Mouse (Mus musculus) cerebellum, adult 11 months (tissue): ENCODE results near the gene Slc17a6.
A peak's percentile ranks its signal among the peaks of the same experiment; 100 is the strongest.

Experiments
- DNase-seq: peaks from one replicate; pipeline ENCODE4 v3.0.0; 2022

Gene Slc17a6

DNA sequence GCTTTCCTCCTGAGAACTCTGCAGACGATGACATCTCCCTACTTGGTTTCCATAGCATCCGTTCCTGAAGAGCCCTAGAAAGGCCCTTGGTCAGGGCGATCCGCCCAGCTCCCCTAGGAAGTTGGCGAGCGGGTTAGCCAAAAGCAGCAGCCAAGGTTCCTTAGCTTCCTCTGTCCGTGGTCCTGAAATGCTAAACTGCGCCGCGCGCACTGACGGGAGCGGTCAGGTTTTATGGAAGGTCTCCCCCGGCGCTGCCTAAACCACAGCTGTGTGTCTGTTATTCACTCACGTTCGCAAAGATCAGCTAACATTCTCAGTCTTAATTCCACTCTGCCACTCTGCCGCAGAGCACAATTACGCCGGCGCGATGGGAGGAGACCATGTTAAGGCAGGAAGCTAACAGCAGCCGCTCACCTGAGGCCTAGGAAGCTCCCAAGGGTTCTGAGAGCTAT is at the start of gene Slc17a6:
Gene Slc17a6, plus strand, starts transcription at position 313 of the 452 bp plus-strand sequence.
- DNase-seq = peak; percentile 11

DNA sequence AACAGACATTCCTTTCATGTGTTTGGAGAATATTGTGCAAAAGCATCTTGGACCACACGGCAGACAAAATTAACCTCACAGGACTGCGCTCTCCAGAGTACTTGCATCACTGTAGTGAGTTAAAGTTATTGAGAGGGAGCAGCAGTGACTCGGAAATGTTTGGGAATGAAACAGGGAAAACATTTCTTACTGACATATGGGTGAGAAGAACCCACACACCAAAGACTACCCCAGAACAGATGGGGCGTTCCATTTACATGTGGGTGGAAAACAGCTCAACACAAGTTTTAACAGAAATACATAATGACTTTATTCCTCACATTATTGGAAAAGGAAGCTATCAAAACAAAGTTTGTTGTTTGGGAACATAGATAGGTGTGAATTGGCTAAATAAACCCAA is 21.8 kb upstream of the Slc17a6 start:
- no peak for DNase-seq

- no peak for DNase-seq
These were observed 18.1 kb upstream of the Slc17a6 start for GRCm38 (mm10) chr7:51603741-51604140.

GRCm38 (mm10) chr7:51614404-51614803 is 7.4 kb upstream of the Slc17a6 start:
- no peak for DNase-seq

DNA sequence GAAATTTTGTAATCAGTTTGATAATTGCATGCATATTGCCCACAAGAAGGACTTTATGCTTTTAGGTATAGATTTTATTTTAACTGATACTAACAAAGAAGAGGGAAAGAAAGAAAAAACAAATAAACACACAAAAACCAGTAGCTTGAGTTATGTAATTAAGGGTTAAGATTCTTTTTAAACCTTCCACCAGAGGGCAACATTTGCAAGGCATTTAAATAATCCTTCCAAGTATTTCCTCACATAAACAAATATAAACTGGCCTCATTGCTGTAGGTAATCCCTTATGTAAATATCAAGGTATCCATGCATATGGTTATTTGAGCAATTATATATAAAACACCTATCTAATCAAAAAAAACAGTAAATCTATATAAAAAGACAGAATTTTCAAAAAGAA is 3.9 kb upstream of the Slc17a6 start:
- DNase-seq = no peak

DNA sequence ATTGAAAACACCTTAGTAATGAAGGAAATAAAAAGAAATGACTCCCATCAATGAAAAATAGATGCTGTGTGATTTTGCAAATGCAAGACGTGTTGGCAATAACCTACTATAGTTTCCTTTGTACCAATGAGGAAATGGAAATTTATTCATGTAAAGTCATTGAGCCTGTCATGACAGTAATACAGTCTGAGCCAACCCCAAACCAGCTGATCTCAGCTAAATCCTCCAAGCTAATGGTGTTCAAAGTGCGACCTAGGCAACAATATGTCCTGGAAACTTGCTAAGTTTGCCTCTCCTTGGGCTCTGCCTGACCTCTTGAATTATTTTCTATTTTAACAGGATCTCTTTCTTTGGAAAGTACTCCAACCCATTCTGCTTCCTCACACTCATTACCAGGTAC is 3.4 kb upstream of the Slc17a6 start:
- DNase-seq = no peak

DNA sequence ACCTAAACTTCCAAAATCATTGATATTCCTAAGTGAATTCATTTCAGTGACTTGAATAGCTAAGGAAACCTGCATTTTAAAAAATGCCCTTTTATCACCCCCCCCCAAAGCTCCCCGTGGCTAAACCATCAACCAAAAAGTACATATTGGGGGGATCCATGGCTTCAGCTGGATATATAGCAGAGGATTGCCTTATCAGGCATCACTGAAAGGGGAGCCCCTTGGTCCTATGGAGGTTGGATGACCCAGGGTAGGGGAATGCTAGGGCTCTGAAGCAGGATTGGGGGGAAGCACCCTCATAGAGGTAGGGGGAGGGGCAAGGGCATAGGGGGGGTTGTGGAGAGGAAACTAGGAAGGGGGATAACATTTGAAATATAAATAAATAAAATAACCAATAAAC is 1.8 kb upstream of the Slc17a6 start:
- no peak for DNase-seq

- DNase-seq = no peak
These were observed 390 bp downstream of the Slc17a6 start for GRCm38 (mm10) chr7:51622196-51622595.

DNA sequence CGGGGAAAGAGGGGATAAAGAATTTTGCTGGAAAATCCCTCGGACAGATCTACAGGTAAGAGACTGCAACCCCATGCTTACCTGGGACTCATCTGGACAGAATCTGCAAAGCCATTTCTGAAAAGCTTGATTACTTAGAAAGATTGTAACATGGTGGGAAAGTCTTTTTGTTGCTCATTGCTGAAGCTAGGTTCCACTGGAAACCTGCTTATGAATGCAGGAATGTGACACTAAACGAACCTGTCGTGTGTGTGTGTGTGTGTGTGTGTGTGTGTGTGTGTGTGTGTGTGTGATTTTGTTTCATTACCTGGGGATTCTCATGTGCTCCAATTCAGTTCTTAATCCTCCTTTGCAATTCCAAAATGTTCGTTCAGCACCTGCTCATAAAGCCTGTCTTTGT is 860 bp downstream of the Slc17a6 start:
- DNase-seq = no peak

DNA sequence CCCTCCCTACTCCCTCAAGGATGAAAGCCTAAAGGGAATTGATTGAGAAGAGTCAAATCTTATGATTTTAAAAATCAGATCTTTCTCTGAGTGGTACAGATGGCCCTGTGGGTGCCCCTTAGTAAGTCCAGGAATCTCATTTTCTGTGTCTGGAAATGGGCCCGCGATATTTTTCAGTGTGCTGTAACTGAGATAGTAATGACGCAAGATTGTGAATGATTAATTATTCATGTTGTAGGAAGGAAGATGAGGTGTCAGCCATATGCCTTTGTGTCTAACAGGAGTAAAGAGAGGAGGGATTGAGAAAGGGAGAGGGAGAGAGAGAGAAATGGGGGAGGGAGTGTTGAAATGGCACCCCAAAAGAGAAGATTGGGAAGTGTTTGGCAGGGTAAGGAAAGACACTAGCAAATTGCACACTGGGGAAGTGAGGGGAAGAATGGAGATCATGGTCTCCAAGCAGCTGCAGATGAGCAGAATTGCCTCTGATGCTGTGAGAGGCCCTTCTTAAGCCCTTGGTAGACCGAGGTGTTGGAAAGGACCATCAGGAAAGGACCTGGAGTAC is 2.6 kb downstream of the Slc17a6 start:
- no peak for DNase-seq

- DNase-seq = no peak
These were observed 3.4 kb downstream of the Slc17a6 start for GRCm38 (mm10) chr7:51625161-51625560.

DNA sequence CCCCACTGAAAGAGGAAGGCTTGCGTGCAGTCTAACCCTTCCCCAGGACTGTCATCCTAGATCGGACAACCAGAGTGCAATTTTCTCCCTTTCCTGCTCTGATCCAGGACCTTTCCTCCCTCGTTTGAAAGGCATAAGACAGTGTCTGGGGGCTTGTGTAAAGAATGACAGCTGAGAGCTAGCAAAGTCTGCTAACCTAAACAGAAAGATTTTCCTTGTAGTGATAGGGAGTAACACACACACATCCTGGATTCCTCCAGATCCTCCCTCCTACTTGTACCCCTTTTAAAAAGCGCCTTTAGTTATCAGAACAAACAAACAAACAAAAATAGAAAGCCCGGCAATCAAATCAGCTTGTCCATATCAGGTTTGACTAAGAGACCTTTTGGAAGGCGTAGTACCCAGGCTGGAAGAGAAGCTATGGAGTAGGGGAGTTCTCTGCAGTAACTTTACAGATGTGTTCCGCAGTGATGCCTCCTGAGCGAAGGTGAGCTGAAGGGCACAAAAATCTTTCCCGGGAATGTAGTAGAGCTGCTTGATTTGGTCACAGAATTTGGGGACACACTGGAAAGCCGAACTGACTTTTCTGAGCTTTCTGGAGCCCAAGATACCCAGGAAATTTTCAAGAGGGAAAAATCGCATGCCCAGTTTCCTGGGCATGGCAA is 3.9 kb downstream of the Slc17a6 start:
- no peak for DNase-seq

DNA sequence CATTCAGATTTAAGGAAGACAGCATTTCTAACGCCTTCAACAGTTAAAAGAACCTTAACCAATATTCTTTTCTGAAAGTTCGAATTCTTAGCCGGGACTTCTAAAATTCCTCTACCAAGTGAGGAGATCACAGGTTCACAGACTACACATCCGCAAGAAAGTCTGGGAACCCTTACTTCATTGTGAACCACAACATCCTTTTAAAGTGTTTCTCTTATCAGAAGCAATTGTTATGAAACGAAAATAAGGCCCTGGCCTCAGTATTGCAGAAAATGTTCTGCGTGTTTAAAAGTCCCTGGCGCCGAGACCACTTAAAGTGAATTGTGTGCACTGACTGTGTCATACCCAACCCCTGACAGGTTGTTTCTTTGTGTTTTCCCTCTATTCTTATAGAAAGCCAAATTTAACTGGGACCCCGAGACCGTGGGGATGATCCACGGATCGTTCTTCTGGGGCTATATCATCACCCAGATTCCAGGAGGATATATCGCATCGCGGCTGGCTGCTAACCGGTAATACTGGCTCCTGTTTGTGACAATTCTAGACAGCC is 4.7 kb downstream of the Slc17a6 start:
- DNase-seq = no peak

DNA sequence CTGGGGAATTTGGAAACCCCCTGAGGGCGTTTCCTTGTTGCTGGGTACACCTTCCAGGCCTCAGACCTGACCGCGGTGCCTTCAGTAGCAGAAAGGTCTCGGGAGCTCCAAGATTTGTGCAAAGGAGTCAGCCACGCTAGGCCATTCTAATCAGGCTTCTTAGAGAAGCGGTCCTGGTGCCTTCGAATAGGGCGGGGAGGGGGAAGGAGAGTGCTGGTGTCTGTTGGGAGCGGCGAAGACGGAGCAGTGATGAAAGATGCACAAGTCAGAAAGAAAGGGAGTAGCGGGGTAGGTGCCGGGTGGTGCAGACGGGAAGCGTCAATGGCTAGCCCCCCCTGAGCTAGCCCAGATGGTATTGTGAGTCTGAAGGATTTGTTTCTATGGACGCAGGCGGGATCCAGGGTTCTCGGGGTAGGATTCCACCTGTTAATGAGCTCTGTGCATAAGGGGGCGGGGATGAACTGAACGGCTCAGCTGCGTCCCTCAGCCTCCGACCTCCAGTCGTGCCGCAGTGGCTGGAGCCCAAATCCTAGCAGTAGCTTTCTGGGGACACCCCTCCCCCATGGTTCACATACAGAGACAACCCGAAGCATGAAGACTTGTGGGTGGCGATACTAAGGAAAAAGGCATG is 5.3 kb downstream of the Slc17a6 start:
- no peak for DNase-seq

GRCm38 (mm10) chr7:51627666-51628065 is 5.9 kb downstream of the Slc17a6 start:
- no peak for DNase-seq

- no peak for DNase-seq
These were observed 6.5 kb downstream of the Slc17a6 start for GRCm38 (mm10) chr7:51628349-51628748.

GRCm38 (mm10) chr7:51629206-51629605 is 7.4 kb downstream of the Slc17a6 start:
- DNase-seq = no peak

DNA sequence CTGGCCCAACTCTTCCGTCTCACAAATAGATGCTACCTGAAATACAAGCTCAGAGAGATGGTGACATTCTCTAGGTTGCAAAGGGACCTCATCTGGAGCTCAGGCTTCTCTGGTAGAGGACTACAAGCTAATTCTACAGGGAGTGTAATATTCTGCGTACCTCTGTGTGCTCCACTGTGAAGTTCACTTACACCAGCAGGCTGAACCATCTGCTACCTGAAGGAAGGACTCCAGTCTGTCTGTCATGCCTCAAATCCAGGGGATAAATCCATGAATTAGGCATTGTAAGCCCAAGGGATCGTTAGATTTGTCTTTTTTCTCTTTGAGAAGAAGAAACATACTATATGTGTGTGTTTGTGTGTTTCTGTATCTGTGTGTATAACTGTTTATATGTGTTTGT is 9.4 kb downstream of the Slc17a6 start:
- no peak for DNase-seq

- DNase-seq = no peak
These were observed 10.9 kb downstream of the Slc17a6 start for GRCm38 (mm10) chr7:51632543-51633229.

GRCm38 (mm10) chr7:51633230-51633844 is 11.5 kb downstream of the Slc17a6 start:
- no peak for DNase-seq

- DNase-seq = no peak
These were observed 35.3 kb downstream of the Slc17a6 start for GRCm38 (mm10) chr7:51657152-51657551.

- DNase-seq = no peak
These were observed 40.6 kb downstream of the Slc17a6 start for GRCm38 (mm10) chr7:51662441-51662840.
